Mouse (Mus musculus): ENCODE data around the gene Slc39a5. TPM values are rescaled to one million over a fixed set of nuclear protein-coding genes. Genes with fewer than 3 reads are reported as not detected.

Slc39a5 gene
- total and polyA plus RNA-seq, 2 experiments = 2.0 to 3.2 TPM

DNA sequence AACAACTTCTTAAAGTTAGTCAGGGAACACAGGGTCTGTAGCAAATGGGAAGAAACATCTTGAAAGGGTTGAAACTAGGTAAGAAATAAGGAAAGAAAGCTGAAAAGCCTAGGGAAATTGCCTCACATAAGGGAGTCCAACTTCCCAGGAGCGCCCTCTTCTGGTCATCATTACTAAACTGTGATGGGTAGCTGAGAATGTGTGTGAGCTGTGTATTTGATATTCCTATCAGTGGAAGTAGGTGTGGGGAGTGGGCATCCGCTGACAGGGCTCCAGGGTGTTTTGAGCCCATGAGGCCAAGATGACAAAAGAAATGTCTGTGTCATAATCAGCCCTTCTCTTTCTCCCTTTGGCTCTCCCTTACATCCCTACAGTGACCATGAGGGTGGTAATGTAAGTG is 42.2 kb downstream of the Slc39a5 start:
- 54% methylated on average over 2 of the region's 2 CpGs for WGBS
- TF ChIP-seq POLR2A (IDR thresholded peaks at IDR 0.05; ENCODE audit: extremely low read depth, insufficient read depth, low read length) = no peak
- TF ChIP-seq CTCF (IDR thresholded peaks at IDR 0.05; ENCODE audit: low read depth, low read length) = peak; percentile 37
- peaks cover 65% of the 10 kb centered on the region for H3K36me3 ChIP-seq (ENCODE audit: control insufficient read depth, insufficient read depth, low read length)
- no peak overlapping the region for H3K4me3 ChIP-seq (ENCODE audit: insufficient read depth, low read depth, low read length)
- no peaks in the 10 kb centered on the region for H3K4me1 ChIP-seq (ENCODE audit: control insufficient read depth, insufficient read depth, low read length)
- peak; percentile 46 for DNase-seq (ENCODE audit: extremely low read depth, low read depth, low spot score)
- no peaks in the 10 kb centered on the region; the same call in 1 of the 2 replicates for H3K79me2 ChIP-seq (ENCODE audit: control insufficient read depth, insufficient read depth, low read length)
- H3K9ac ChIP-seq (ENCODE audit: low read depth, low read length) = no peak overlapping the region
- H3K27me3 ChIP-seq (ENCODE audit: control insufficient read depth, insufficient read depth, low read length) = no peaks in the 10 kb centered on the region
- no peak overlapping the region for H3K27ac ChIP-seq (replicated peaks; ENCODE audit: insufficient read depth, low read depth, low read length)

DNA sequence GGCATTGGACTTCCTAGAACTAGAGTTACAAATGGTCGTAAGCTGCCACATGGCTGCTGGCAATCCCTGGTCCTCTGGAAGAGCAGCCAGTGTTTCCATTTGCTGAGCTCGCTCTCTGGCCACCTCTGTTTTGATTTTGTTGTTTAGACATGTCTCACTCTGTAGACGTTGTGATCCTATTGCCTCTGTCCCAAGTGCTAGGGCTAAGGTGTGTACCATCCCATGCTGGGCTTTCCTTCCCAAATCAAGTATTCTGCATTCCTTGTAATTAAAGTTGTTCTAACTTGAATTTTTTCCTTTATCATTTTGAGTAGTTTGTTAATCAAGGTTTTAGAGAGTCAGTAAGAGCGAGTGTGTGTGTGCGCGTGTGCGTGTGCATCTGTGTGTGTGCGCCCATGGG is 53.5 kb downstream of the Slc39a5 start:
- peak; percentile 34 for DNase-seq (ENCODE audit: extremely low read depth, low read depth, low spot score)
- Histone ChIP-seq H3K27me3 (ENCODE audit: control insufficient read depth, insufficient read depth, low read length) (no peaks in the 10 kb centered on the region), H3K79me2 (ENCODE audit: control insufficient read depth, insufficient read depth, low read length) (peaks cover 13% of the 10 kb centered on the region; the same call in 1 of the 2 replicates), H3K27ac (replicated peaks; ENCODE audit: insufficient read depth, low read depth, low read length) (peak overlapping the region; percentile 12; the same call in 1 of the 2 replicates), H3K4me3 (ENCODE audit: insufficient read depth, low read depth, low read length) (no peak overlapping the region), H3K9ac (ENCODE audit: low read depth, low read length) (peak overlapping the region; percentile 21; the same call in 1 of the 2 replicates), H3K4me1 (ENCODE audit: control insufficient read depth, insufficient read depth, low read length) (peaks cover 30% of the 10 kb centered on the region), H3K36me3 (ENCODE audit: control insufficient read depth, insufficient read depth, low read length) (peaks cover 25% of the 10 kb centered on the region)
- 69% methylated on average over 8 of the region's 8 CpGs for WGBS
- TF ChIP-seq POLR2A (IDR thresholded peaks at IDR 0.05; ENCODE audit: extremely low read depth, insufficient read depth, low read length) (no peak), CTCF (IDR thresholded peaks at IDR 0.05; ENCODE audit: low read depth, low read length) (no peak)

Other genes starting within 250 kb of the Slc39a5 start
- 8.0 and 9.6 TPM in 2 replicates for gene Rbms2, start 220.9 kb downstream of the Slc39a5 start, total RNA-seq (2014; rRNA removed)
- gene Rbms2, start 220.9 kb downstream of the Slc39a5 start, polyA plus RNA-seq (2012; rRNA removed) = 21.2 and 23.2 TPM in 2 replicates
- 485 and 986 TPM in 2 replicates for gene Gls2, start 206.8 kb downstream of the Slc39a5 start, total RNA-seq (2014; rRNA removed)
- gene Gls2, start 206.8 kb downstream of the Slc39a5 start, polyA plus RNA-seq (2012; rRNA removed) = 1,667 and 2,920 TPM in 2 replicates
- 20.8 and 21.1 TPM in 2 replicates for gene Spryd4, start 189.4 kb downstream of the Slc39a5 start, total RNA-seq (2014; rRNA removed)
- 30.2 and 33.1 TPM in 2 replicates for gene Spryd4, start 189.4 kb downstream of the Slc39a5 start, polyA plus RNA-seq (2012; rRNA removed)
- not detected in 2 replicates for gene Mip, start 175.4 kb downstream of the Slc39a5 start, total RNA-seq (2014; rRNA removed)
- gene Mip, start 175.4 kb downstream of the Slc39a5 start, polyA plus RNA-seq (2012; rRNA removed) = not detected in 2 replicates
- 1.6 and 1.7 TPM in 2 replicates for gene Timeless, start 169.2 kb downstream of the Slc39a5 start, total RNA-seq (2014; rRNA removed)
- gene Timeless, start 169.2 kb downstream of the Slc39a5 start, polyA plus RNA-seq (2012; rRNA removed) = 0.75 and 1.1 TPM in 2 replicates
- 201 and 227 TPM in 2 replicates for gene Apon, start 147.1 kb downstream of the Slc39a5 start, total RNA-seq (2014; rRNA removed)
- gene Apon, start 147.1 kb downstream of the Slc39a5 start, polyA plus RNA-seq (2012; rRNA removed) = 446 and 456 TPM in 2 replicates
- 1,199 and 1,422 TPM in 2 replicates for gene Apof, start 132.6 kb downstream of the Slc39a5 start, total RNA-seq (2014; rRNA removed)
- 2,021 and 2,079 TPM in 2 replicates for gene Apof, start 132.6 kb downstream of the Slc39a5 start, polyA plus RNA-seq (2012; rRNA removed)
- gene Stat2, start 130.7 kb downstream of the Slc39a5 start, total RNA-seq (2014; rRNA removed) = 17.0 and 17.6 TPM in 2 replicates
- 26.3 and 46.6 TPM in 2 replicates for gene Stat2, start 130.7 kb downstream of the Slc39a5 start, polyA plus RNA-seq (2012; rRNA removed)
- gene Il23a, start 102.5 kb downstream of the Slc39a5 start, total RNA-seq (2014; rRNA removed) = not detected in 2 replicates
- gene Il23a, start 102.5 kb downstream of the Slc39a5 start, polyA plus RNA-seq (2012; rRNA removed) = not detected in 2 replicates
- 9.1 and 11.8 TPM in 2 replicates for gene Pan2, start 97.9 kb downstream of the Slc39a5 start, total RNA-seq (2014; rRNA removed)
- gene Pan2, start 97.9 kb downstream of the Slc39a5 start, polyA plus RNA-seq (2012; rRNA removed) = 12.7 and 20.3 TPM in 2 replicates
- 89.5 and 107 TPM in 2 replicates for gene Cnpy2, start 78.8 kb downstream of the Slc39a5 start, total RNA-seq (2014; rRNA removed)
- gene Cnpy2, start 78.8 kb downstream of the Slc39a5 start, polyA plus RNA-seq (2012; rRNA removed) = 69.0 and 72.0 TPM in 2 replicates
- 57.1 and 60.1 TPM in 2 replicates for gene Cs, start 63.5 kb downstream of the Slc39a5 start, total RNA-seq (2014; rRNA removed)
- 99.6 and 115 TPM in 2 replicates for gene Cs, start 63.5 kb downstream of the Slc39a5 start, polyA plus RNA-seq (2012; rRNA removed)
- 19.9 and 20.7 TPM in 2 replicates for gene Coq10a, start 32.2 kb downstream of the Slc39a5 start, total RNA-seq (2014; rRNA removed)
- gene Coq10a, start 32.2 kb downstream of the Slc39a5 start, polyA plus RNA-seq (2012; rRNA removed) = 57.9 and 65.7 TPM in 2 replicates
- 5.6 and 9.3 TPM in 2 replicates for gene Ankrd52, start 24.1 kb downstream of the Slc39a5 start, total RNA-seq (2014; rRNA removed)
- gene Ankrd52, start 24.1 kb downstream of the Slc39a5 start, polyA plus RNA-seq (2012; rRNA removed) = 11.8 and 14.8 TPM in 2 replicates
- gene Nabp2, start 10.3 kb upstream of the Slc39a5 start, total RNA-seq (2014; rRNA removed) = 12.9 and 17.0 TPM in 2 replicates
- gene Nabp2, start 10.3 kb upstream of the Slc39a5 start, polyA plus RNA-seq (2012; rRNA removed) = 22.3 and 27.9 TPM in 2 replicates
- gene Rnf41, start 10.4 kb upstream of the Slc39a5 start, total RNA-seq (2014; rRNA removed) = 5.1 and 6.6 TPM in 2 replicates
- 5.9 TPM in 2 replicates for gene Rnf41, start 10.4 kb upstream of the Slc39a5 start, polyA plus RNA-seq (2012; rRNA removed)
- 13.8 and 21.9 TPM in 2 replicates for gene Smarcc2, start 58.0 kb upstream of the Slc39a5 start, total RNA-seq (2014; rRNA removed)
- gene Smarcc2, start 58.0 kb upstream of the Slc39a5 start, polyA plus RNA-seq (2012; rRNA removed) = 63.1 and 64.5 TPM in 2 replicates
- 477 and 556 TPM in 2 replicates for gene Myl6, start 92.9 kb upstream of the Slc39a5 start, total RNA-seq (2014; rRNA removed)
- 553 and 575 TPM in 2 replicates for gene Myl6, start 92.9 kb upstream of the Slc39a5 start, polyA plus RNA-seq (2012; rRNA removed)
- 0.28 and 0.47 TPM in 2 replicates for gene Myl6b, start 97.5 kb upstream of the Slc39a5 start, total RNA-seq (2014; rRNA removed)
- 1.1 and 1.6 TPM in 2 replicates for gene Myl6b, start 97.5 kb upstream of the Slc39a5 start, polyA plus RNA-seq (2012; rRNA removed)
- gene Esyt1, start 124.6 kb upstream of the Slc39a5 start, total RNA-seq (2014; rRNA removed) = 7.9 and 10.7 TPM in 2 replicates
- 9.2 and 12.8 TPM in 2 replicates for gene Esyt1, start 124.6 kb upstream of the Slc39a5 start, polyA plus RNA-seq (2012; rRNA removed)
- 3.2 and 4.4 TPM in 2 replicates for gene Zc3h10, start 146.5 kb upstream of the Slc39a5 start, total RNA-seq (2014; rRNA removed)
- 6.8 and 8.1 TPM in 2 replicates for gene Zc3h10, start 146.5 kb upstream of the Slc39a5 start, polyA plus RNA-seq (2012; rRNA removed)
- gene Rpl41, start 148.1 kb upstream of the Slc39a5 start, total RNA-seq (2014; rRNA removed) = 921 and 1,015 TPM in 2 replicates
- 794 TPM in 2 replicates for gene Rpl41, start 148.1 kb upstream of the Slc39a5 start, polyA plus RNA-seq (2012; rRNA removed)
- gene Pa2g4, start 164.8 kb upstream of the Slc39a5 start, total RNA-seq (2014; rRNA removed) = 24.7 and 30.0 TPM in 2 replicates
- gene Pa2g4, start 164.8 kb upstream of the Slc39a5 start, polyA plus RNA-seq (2012; rRNA removed) = 17.6 and 17.8 TPM in 2 replicates
- 92.9 and 115 TPM in 2 replicates for gene Erbb3, start 188.4 kb upstream of the Slc39a5 start, total RNA-seq (2014; rRNA removed)
- 37.4 and 37.9 TPM in 2 replicates for gene Erbb3, start 188.4 kb upstream of the Slc39a5 start, polyA plus RNA-seq (2012; rRNA removed)
- gene Rps26, start 225.5 kb upstream of the Slc39a5 start, total RNA-seq (2014; rRNA removed) = 234 and 279 TPM in 2 replicates
- 425 and 439 TPM in 2 replicates for gene Rps26, start 225.5 kb upstream of the Slc39a5 start, polyA plus RNA-seq (2012; rRNA removed)
- gene Ikzf4, start 244.8 kb upstream of the Slc39a5 start, total RNA-seq (2014; rRNA removed) = 0.09 and 0.13 TPM in 2 replicates
- 0.60 and 0.80 TPM in 2 replicates for gene Ikzf4, start 244.8 kb upstream of the Slc39a5 start, polyA plus RNA-seq (2012; rRNA removed)

Data from liver, adult 2 months (tissue).